Mouse (Mus musculus): ENCODE measurements around the gene Olfr453. TPM values are rescaled to one million over a fixed set of nuclear protein-coding genes. Genes with fewer than 3 reads are reported as not detected.

The Olfr453 gene
- polyA plus RNA-seq, 1 experiment from 2014 or later = not detected

Other genes starting within 250 kb of the Olfr453 start
- gene Olfr455, start 191.8 kb upstream of the Olfr453 start, polyA plus RNA-seq (2014; fragmentation: Nextera tagmentation; extraction: Ambion mirVana) = not detected in 2 replicates
- not detected in 2 replicates for gene Tcaf3, start 141.7 kb upstream of the Olfr453 start, polyA plus RNA-seq (2014; fragmentation: Nextera tagmentation; extraction: Ambion mirVana)
- gene Tcaf2, start 94.1 kb upstream of the Olfr453 start, polyA plus RNA-seq (2014; fragmentation: Nextera tagmentation; extraction: Ambion mirVana) = 0.29 and 0.55 TPM in 2 replicates
- 23.3 and 26.2 TPM in 2 replicates for gene Tcaf1, start 29.3 kb upstream of the Olfr453 start, polyA plus RNA-seq (2014; fragmentation: Nextera tagmentation; extraction: Ambion mirVana)
- gene Olfr38, start 17.0 kb downstream of the Olfr453 start, polyA plus RNA-seq (2014; fragmentation: Nextera tagmentation; extraction: Ambion mirVana) = not detected in 2 replicates
- not detected in 2 replicates for gene Olfr452, start 45.7 kb downstream of the Olfr453 start, polyA plus RNA-seq (2014; fragmentation: Nextera tagmentation; extraction: Ambion mirVana)
- gene Olfr450, start 72.6 kb downstream of the Olfr453 start, polyA plus RNA-seq (2014; fragmentation: Nextera tagmentation; extraction: Ambion mirVana) = not detected in 2 replicates
- not detected in 2 replicates for gene Olfr449, start 95.0 kb downstream of the Olfr453 start, polyA plus RNA-seq (2014; fragmentation: Nextera tagmentation; extraction: Ambion mirVana)
- gene Olfr448, start 151.1 kb downstream of the Olfr453 start, polyA plus RNA-seq (2014; fragmentation: Nextera tagmentation; extraction: Ambion mirVana) = not detected in 2 replicates
- gene Olfr447, start 169.5 kb downstream of the Olfr453 start, polyA plus RNA-seq (2014; fragmentation: Nextera tagmentation; extraction: Ambion mirVana) = not detected in 2 replicates
- gene Olfr446, start 182.0 kb downstream of the Olfr453 start, polyA plus RNA-seq (2014; fragmentation: Nextera tagmentation; extraction: Ambion mirVana) = not detected in 2 replicates
- not detected in 2 replicates for gene Olfr444, start 209.7 kb downstream of the Olfr453 start, polyA plus RNA-seq (2014; fragmentation: Nextera tagmentation; extraction: Ambion mirVana)

Measured in liver, embryonic 11.5 days (tissue).